Mouse (Mus musculus) liver, embryonic 14.5 days (tissue): ENCODE measurements at regions not wholly inside any gene's neighbourhood (a gene's known extent, or its start where the extent isn't known, plus 50 kb on each side); places are given as distances from the start of the nearest gene placed in this dataset.
A peak's percentile ranks its signal among the peaks of the same experiment; 100 is the strongest.

Experiments
- ATAC-seq: fragments of 200-750 bp; cut with Nextera tagmentation; 2 replicates; pipeline ENCODE4 v1.8.0; 2017; ENCODE audit warnings: moderate number of reproducible peaks, mild to moderate bottlenecking, moderate library complexity; ENCODE audit not compliant: insufficient read depth
- DNase-seq, 3 experiments: peaks; one replicate each; pipeline ENCODE4 v3.0.0-alpha.2; 2012 to 2013; ENCODE audit warnings: low read depth in 3 of 3, low spot score in 3 of 3
- H3K27ac ChIP-seq: fragments of 300-500 bp; sonication (generic); 2 replicates; pipeline ENCODE4 v1.5.1; 2014; ENCODE audit warnings: moderate library complexity, mild to moderate bottlenecking, control low read depth, inconsistent platforms
- H3K27me3 ChIP-seq: fragments of 300-500 bp; sonication (generic); 2 replicates; pipeline ENCODE4 v1.6.1; 2014; ENCODE audit warnings: mild to moderate bottlenecking, low read length, moderate library complexity; ENCODE audit not compliant: control insufficient read depth, insufficient read depth
- H3K36me3 ChIP-seq: fragments of 300-500 bp; sonication (generic); replicated peaks from 2 replicates; pipeline ENCODE4 v1.6.1; 2014; ENCODE audit warnings: low read depth; ENCODE audit not compliant: control insufficient read depth, insufficient read depth
- H3K4me1 ChIP-seq, 2 experiments: fragments of 200-500 bp in 1 of 2; fragments of 300-500 bp in 1 of 2; sonication (generic) in 1 of 2; replicated peaks; 2 replicates each; pipeline ENCODE4 v1.6.1; 2012 to 2014; ENCODE audit warnings: antibody characterized with exemption in 1 of 2, inconsistent platforms in 1 of 2, low read length in 1 of 2; ENCODE audit not compliant: control insufficient read depth in 2 of 2, insufficient read depth in 2 of 2
- H3K4me2 ChIP-seq: fragments of 300-500 bp; sonication (generic); 2 replicates; pipeline ENCODE4 v1.6.1; 2014; ENCODE audit warnings: low read depth, mild to moderate bottlenecking, control low read depth, moderate library complexity
- H3K4me3 ChIP-seq, 2 experiments: fragments of 200-500 bp in 1 of 2; fragments of 300-500 bp in 1 of 2; sonication (generic) in 1 of 2; 2 replicates each; pipeline ENCODE4 v1.5.1; 2012 to 2014; ENCODE audit warnings: low read depth in 2 of 2, low read length in 2 of 2, mild to moderate bottlenecking in 2 of 2, control low read depth in 1 of 2, inconsistent platforms in 1 of 2, moderate library complexity in 1 of 2; ENCODE audit not compliant: insufficient read depth in 1 of 2
- H3K9ac ChIP-seq: fragments of 300-500 bp; sonication (generic); replicated peaks from 2 replicates; pipeline ENCODE4 v1.6.1; 2014; ENCODE audit warnings: mild to moderate bottlenecking, control low read depth, moderate library complexity
- H3K9me3 ChIP-seq: fragments of 300-500 bp; sonication (generic); 2 replicates; pipeline ENCODE4 v1.6.1; 2016; ENCODE audit warnings: low read length, mixed read lengths; ENCODE audit not compliant: control insufficient read depth
- CTCF ChIP-seq: IDR thresholded peaks from 2 replicates; pipeline ENCODE4 v1.5.1; 2016; ENCODE audit warnings: antibody characterized with exemption, low read depth, control low read depth
- EP300 ChIP-seq: IDR thresholded peaks from 2 replicates; pipeline ENCODE4 v1.6.1; 2016; ENCODE audit warnings: antibody characterized with exemption, low read depth
- WGBS: fragments of 180-500 bp; shearing (Covaris S2); extraction: QIAGEN DNeasy Blood & Tissue Kit; methylation state at CpG from one replicate; pipeline ENCODE4 v1.1.7; 2014; ENCODE audit not compliant: insufficient replicate concordance; 5-methylcytosine and 5-hydroxymethylcytosine counted together

GRCm38 (mm10) chr13:82849037-82849436 is 654.8 kb upstream of the Mef2c start:
- no peak overlapping the region for H3K4me2 ChIP-seq
- H3K36me3 ChIP-seq, result no peaks in the 10 kb centered on the region
- H3K9ac ChIP-seq, result no peak overlapping the region
- no peak for ATAC-seq
- TF ChIP-seq EP300 (no peak), CTCF (no peak)
- H3K4me1 ChIP-seq, result no peaks in the 10 kb centered on the region
- DNase-seq, result no peak
- no peak overlapping the region for H3K4me3 ChIP-seq
- H3K27ac ChIP-seq, result no peak overlapping the region
- H3K27me3 ChIP-seq, result no peaks in the 10 kb centered on the region
- 47% methylated on average over 3 of the region's 3 CpGs for WGBS
- H3K9me3 ChIP-seq, result no peaks in the 10 kb centered on the region

GRCm38 (mm10) chr13:82869869-82870268 is 634.0 kb upstream of the Mef2c start:
- ATAC-seq (no peak), DNase-seq (no peak)
- Histone ChIP-seq H3K4me1 (no peaks in the 10 kb centered on the region), H3K4me3 (no peak overlapping the region), H3K9ac (no peak overlapping the region), H3K4me2 (no peak overlapping the region), H3K27ac (no peak overlapping the region), H3K36me3 (no peaks in the 10 kb centered on the region), H3K9me3 (no peaks in the 10 kb centered on the region), H3K27me3 (no peaks in the 10 kb centered on the region)
- TF ChIP-seq CTCF (no peak), EP300 (no peak)

- DNase-seq, result no peak
Measured at GRCm38 (mm10) chr13:82874091-82874490, 629.7 kb upstream of the Mef2c start.

GRCm38 (mm10) chr13:82883368-82883767 is 620.5 kb upstream of the Mef2c start:
- H3K4me2 ChIP-seq, result no peak overlapping the region
- no peak for TF ChIP-seq EP300
- no peak for TF ChIP-seq CTCF
- H3K9ac ChIP-seq, result no peak overlapping the region
- DNase-seq (no peak), ATAC-seq (no peak)
- no peaks in the 10 kb centered on the region for H3K4me1 ChIP-seq
- no peaks in the 10 kb centered on the region for H3K9me3 ChIP-seq
- H3K4me3 ChIP-seq, result no peak overlapping the region
- no peaks in the 10 kb centered on the region for H3K27me3 ChIP-seq
- no peak overlapping the region for H3K27ac ChIP-seq
- H3K36me3 ChIP-seq, result no peaks in the 10 kb centered on the region

More at GRCm38 (mm10) chr13:82874091-82874490, 629.7 kb upstream of the Mef2c start:
- WGBS, result 70% methylated on average over 1 of the region's 1 CpGs
- TF ChIP-seq EP300 (no peak), CTCF (no peak)
- H3K4me2 ChIP-seq, result no peak overlapping the region
- no peak overlapping the region for H3K9ac ChIP-seq
- no peak overlapping the region for H3K27ac ChIP-seq
- no peak for ATAC-seq
- no peaks in the 10 kb centered on the region for H3K27me3 ChIP-seq
- no peaks in the 10 kb centered on the region for H3K4me1 ChIP-seq
- no peaks in the 10 kb centered on the region for H3K9me3 ChIP-seq
- H3K4me3 ChIP-seq, result no peak overlapping the region
- no peaks in the 10 kb centered on the region for H3K36me3 ChIP-seq

GRCm38 (mm10) chr13:82888755-82889154 is 615.1 kb upstream of the Mef2c start:
- DNase-seq, result no peak
- no peaks in the 10 kb centered on the region for H3K36me3 ChIP-seq
- no peaks in the 10 kb centered on the region for H3K4me1 ChIP-seq
- H3K27ac ChIP-seq, result no peak overlapping the region
- no peak overlapping the region for H3K4me3 ChIP-seq
- 25% methylated on average over 1 of the region's 1 CpGs for WGBS
- no peaks in the 10 kb centered on the region for H3K27me3 ChIP-seq
- no peak for TF ChIP-seq EP300
- no peak for TF ChIP-seq CTCF
- peak; percentile 37; the same call in 1 of the 2 replicates for ATAC-seq
- no peak overlapping the region for H3K4me2 ChIP-seq
- no peaks in the 10 kb centered on the region for H3K9me3 ChIP-seq
- H3K9ac ChIP-seq, result no peak overlapping the region
